Mouse (Mus musculus) ZHBTc4 (cell line): ENCODE results near the gene Lin52.

ENCODE experiments used
- DNase-seq: peaks from one replicate; pipeline ENCODE4 v3.0.0-alpha.2; 2011; ENCODE audit warnings: low read depth, low spot score

Lin52 gene

GRCm38 (mm10) chr12:84450718-84451646 lies at the start of gene Lin52, which contains the start of gene Aldh6a1:
Lin52 (plus strand) TSS chr12:84451422.
Aldh6a1 (minus strand) TSS chr12:84451004.
- DNase-seq = peak; percentile 100

- no peak for DNase-seq
Measured at GRCm38 (mm10) chr12:84402923-84403322, 48.3 kb upstream of the Lin52 start.

- DNase-seq = no peak
Measured at GRCm38 (mm10) chr12:84404541-84404940, 46.7 kb upstream of the Lin52 start.

- peak; percentile 56 for DNase-seq
Measured at GRCm38 (mm10) chr12:84407259-84407658, 44.0 kb upstream of the Lin52 start.

GRCm38 (mm10) chr12:84407874-84408818 lies 43.1 kb upstream of the Lin52 start:
- DNase-seq = peak; percentile 20

GRCm38 (mm10) chr12:84408819-84409507 lies 42.3 kb upstream of the Lin52 start, which contains the start of the genes Entpd5 and Bbof1:
Entpd5 (minus strand) TSS chr12:84409029.
Bbof1 (plus strand) TSS chr12:84409071.
- peak; percentile 94 for DNase-seq

GRCm38 (mm10) chr12:84416834-84417604 lies 34.2 kb upstream of the Lin52 start, which contains the start of gene Rnf113a2:
Rnf113a2 (plus strand) TSS chr12:84417196.
- DNase-seq = peak; percentile 96

- DNase-seq = no peak
Measured at GRCm38 (mm10) chr12:84417605-84417922, 33.7 kb upstream of the Lin52 start.

- DNase-seq = no peak
Measured at GRCm38 (mm10) chr12:84423990-84424389, 27.2 kb upstream of the Lin52 start.

GRCm38 (mm10) chr12:84429825-84430224 lies 21.4 kb upstream of the Lin52 start:
- no peak for DNase-seq

GRCm38 (mm10) chr12:84438697-84439096 lies 12.5 kb upstream of the Lin52 start:
- DNase-seq = no peak

GRCm38 (mm10) chr12:84442526-84442925 lies 8.7 kb upstream of the Lin52 start:
- peak; percentile 66 for DNase-seq

- DNase-seq = no peak
Measured at GRCm38 (mm10) chr12:84447386-84447785, 3.8 kb upstream of the Lin52 start.

GRCm38 (mm10) chr12:84448181-84448580 lies 3.0 kb upstream of the Lin52 start:
- no peak for DNase-seq

- DNase-seq = no peak
Measured at GRCm38 (mm10) chr12:84449887-84450286, 1.3 kb upstream of the Lin52 start.

GRCm38 (mm10) chr12:84450351-84450717 lies 888 bp upstream of the Lin52 start:
- DNase-seq = no peak

GRCm38 (mm10) chr12:84451801-84452200 lies 579 bp downstream of the Lin52 start:
- peak; percentile 47 for DNase-seq

GRCm38 (mm10) chr12:84456911-84457310 lies 5.7 kb downstream of the Lin52 start:
- no peak for DNase-seq

- peak; percentile 18 for DNase-seq
Measured at GRCm38 (mm10) chr12:84459845-84460244, 8.6 kb downstream of the Lin52 start.

- DNase-seq = no peak
Measured at GRCm38 (mm10) chr12:84461416-84461815, 10.2 kb downstream of the Lin52 start.

GRCm38 (mm10) chr12:84462856-84463255 lies 11.6 kb downstream of the Lin52 start:
- no peak for DNase-seq
